Mouse (Mus musculus) T-helper 2 cell (primary cell): ENCODE measurements at regions not wholly inside any gene's neighbourhood (a gene's known extent, or its start where the extent isn't known, plus 50 kb on each side); places are given as distances from the start of the nearest gene placed in this dataset.

Source experiments
- in situ Hi-C: fragments of 300-600 bp; cut with MboI, MseI; formaldehyde crosslinking; loops from one replicate; pipeline ENCODE4 v1.15.1; 2025; ENCODE audit warnings: high pct_unique_total_duplicates

DNA sequence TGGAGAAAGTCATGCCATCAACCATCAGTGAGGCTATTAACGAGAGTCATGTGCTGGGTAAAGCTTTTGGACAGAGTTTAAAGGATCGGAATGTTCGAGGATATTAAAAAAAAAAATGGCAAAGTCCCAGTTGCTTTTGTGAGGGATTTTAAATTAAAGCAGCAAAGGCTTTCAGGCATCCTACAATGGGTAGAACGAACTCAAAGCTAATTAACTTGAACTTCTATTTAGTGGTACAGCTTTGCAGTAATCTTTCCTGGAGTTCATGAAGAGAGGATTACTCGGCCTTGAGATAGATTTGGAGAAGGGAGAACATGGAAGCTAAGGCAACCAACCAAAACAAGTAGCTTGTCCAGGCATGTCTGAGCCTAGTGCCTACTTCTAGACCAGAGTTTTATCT, 676.7 kb upstream of the Adamts5 start:
- in situ Hi-C loops = no loop called here

DNA sequence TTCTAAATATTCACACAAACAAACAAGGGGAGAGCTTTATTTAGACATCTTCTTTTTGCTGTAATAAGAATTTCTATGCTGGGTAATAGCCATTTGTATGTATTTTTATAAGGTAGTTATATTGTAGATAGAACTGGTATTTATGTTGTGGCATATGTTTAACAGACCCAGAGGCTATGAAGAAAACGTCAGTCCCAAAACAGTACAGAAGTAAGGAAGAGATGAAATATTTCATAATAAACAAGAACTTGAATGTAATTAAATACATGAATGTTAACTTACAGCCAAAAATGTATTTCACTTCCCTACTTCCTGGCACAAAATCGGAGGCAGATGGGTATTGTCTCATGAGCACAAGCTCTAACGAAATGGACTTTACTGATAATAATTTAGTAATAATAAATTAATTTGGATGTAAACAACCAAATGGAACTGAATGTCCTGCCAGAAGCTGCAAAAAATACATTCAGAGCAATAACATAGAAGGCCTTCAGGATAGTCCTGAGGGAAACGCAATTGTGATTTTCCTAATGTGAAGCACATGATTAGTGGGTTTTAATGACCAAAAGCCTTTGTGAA, 645.9 kb upstream of the Adamts5 start:
- in situ Hi-C loops = no loop called here

DNA sequence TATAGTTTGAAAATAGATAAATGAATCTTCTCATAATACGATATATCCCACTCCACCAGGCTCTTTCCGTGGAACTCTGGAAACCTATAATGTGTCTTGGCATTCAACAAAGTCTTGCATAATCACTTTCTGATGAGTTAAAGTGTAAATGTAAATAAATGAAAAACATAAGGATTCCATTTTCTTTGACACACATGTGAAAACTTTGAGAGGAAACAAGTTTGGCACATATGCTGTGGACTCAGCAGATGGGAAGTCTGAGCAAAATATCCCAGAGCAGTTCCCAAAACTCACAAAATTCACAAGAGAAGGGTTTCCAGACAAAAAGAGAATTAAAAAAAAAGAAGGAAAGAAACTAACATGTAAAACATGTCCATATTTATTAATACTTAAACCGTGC, 645.3 kb upstream of the Adamts5 start:
- in situ Hi-C loops = no loop called here

DNA sequence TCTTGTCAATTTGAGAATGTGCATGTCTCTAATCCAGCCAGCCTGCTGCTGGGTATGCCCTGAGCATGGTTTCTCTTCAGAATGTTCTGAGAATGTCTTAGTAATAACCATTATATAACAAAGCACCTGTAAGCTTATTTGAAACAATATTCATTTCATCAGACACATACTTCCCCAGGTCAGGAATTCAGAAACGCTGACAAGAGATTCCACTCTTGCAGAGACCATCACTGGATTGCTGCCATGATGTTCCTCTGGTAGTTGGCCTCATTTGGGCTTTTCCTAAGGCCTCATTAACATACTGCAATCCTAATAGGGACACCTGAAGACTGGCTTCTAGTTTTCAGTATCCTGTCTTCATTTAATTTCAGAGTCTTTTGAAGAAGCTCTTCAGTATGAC, 642.5 kb upstream of the Adamts5 start:
- in situ Hi-C loops = no loop called here

DNA sequence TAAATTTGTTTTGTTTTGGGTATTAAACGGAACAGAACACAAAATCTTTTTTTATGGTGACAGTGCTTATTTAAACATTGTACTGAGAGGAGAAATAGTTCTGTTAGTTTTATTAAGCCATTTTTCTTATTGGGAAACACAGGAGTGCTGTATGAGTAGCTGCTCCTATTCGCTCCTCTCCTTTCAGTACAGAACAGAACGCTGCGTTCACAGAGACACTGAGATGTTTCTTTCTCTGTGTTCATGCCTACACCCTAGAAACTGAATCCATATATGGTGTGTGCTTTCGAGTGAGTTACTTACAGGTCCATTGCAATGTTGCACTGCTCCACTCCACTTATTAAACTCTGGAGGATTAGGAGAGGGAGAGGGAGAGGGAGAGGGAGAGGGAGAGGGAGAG, 634.9 kb upstream of the Adamts5 start:
- in situ Hi-C loops = no loop called here

DNA sequence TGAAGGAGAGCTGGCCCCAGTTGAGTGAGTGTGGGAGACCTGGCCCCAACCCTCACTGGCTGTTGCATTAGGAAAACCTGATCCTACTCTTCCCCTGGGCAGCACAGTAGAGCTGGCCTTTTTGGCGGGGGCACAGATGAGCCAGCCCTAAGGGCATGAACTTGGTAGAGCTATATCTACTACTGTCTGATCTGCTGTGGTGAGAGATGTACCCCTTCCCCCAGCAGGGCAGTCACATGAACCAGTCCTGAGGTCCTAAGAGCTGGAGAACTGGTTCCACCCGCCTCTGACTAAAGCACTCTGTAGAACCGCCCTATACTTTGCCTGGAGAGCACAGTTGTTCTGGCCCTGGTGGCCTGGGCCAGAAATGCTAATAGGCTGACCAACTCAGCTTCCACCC, 622.5 kb upstream of the Adamts5 start:
- in situ Hi-C loops = no loop called here

DNA sequence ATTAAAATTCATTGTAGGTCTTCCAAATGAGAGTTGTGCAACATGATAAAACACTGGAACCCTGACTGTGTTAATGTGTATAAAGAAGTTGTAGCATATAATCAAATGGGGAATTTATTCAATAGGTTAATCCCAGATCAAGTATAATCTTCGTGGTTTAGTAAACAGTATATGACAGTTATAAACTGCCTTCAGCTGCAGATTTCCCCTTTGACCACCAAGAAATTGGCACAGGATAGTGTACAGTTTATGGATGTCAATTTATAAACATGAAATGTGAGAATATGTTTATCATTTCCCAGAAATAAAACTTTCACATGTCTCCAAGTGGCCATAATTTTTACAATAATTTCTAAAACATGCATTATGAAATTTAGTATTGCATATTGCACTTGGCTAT, 615.3 kb upstream of the Adamts5 start:
- in situ Hi-C loops = no loop called here

DNA sequence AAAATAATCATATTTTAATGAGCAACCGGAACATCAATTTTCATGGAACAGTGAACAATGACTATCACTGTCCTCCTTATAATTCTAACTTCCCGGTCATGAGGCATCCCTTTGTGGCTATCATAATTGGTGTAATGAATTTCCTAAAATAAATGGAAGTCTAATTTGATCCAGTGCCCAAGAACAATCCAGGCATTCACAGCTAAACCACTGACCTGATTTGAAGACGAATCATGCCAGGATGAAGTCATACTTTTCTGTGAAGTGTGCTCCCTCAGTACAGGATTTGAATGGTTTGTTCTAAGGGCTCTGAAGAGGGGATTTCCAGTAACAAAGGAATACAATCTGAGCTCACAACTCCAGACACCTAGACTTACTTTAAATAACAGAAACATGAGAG, 614.5 kb upstream of the Adamts5 start:
- in situ Hi-C loops = no loop called here

DNA sequence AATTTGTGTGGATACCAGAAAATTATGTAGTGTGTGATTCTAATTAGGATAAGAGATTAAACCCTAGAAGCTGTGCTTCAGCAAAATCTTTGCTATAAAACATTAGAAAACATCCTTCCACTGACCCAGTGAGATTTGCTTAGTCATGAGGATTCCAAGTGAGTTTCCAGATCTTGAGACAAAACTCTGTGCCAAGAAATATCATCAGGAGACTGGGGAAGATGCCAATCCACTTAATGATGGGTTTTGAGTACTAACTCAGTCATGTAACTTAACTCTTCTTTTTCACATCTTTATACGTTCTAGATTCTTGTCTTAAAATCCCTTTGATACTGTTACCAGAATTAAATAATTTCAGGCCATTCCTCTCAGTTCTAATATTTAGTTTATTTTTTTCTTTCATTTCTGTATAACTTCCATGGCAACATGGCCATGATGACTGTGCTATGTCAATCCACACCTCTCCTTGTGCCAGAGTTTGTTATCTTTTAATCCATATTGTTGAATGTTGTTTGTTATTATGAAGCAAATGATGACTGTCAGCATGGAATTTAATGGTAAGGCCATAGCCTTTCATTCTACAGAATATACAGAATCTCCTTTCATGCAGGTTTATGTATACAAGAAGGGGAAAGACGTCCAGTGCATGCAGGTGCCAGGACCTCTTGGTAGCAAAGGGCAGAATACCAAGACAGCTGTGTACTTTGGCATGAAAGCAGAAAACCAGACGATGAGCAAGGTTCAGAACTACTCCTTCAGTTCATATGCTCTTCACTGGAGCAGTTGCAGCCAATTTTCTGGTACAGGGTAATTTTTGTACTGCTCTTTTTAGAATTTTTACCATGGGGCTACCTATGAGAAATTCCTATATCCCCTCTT, 599.7 kb upstream of the Adamts5 start:
- in situ Hi-C loops = no loop called here

DNA sequence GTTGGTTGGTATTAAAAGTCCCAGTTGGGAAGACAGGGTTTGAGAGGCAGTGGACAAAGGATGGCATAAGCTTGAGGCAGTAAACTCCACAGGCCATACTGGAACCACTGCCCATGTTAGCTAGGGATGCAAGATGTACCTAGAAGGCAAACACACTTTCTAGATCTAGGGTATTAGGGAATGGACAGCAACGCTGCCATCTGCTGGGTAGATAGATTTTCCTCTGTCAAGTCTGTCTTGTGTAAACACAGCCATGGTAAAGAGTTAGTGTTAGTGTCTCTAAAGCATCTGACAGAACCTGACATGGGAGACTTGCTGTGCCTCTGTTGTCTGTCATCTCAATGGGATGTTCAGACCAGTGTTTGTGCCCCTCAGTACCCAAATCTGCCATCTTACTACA, 573.5 kb upstream of the Adamts5 start:
- in situ Hi-C loops = no loop called here

DNA sequence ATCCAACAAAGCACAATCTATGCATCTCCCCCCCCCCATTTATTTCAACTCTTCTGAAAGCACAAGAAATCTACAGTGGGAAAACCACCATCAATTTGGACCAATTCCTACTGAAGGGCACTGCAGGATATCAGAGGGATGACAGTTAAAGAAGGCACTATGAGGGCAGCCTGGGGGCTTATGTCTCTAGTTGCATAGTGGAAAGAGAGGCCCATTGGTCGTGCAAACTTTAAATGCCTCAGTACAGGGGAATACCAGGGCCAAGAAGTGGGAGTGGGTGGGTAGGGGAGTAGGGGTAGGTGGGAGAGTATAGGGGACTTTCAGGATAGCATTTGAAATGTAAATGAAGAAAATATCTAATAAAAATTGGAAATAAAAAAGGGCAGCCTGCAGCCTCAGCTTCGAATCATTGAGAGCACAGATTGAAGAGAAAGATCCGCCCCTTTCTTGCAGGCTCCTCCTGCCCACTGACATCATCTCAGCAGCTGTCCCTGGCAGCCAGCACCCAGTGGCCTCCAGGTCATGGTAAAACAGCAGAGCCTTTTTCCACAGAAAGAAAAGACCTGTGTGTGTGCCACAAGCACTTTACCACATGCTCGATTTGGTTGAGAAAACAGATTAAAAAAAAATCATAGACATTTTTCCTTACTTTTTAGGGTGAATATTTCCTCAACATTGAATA, 571.6 kb upstream of the Adamts5 start:
- in situ Hi-C loops = no loop called here

DNA sequence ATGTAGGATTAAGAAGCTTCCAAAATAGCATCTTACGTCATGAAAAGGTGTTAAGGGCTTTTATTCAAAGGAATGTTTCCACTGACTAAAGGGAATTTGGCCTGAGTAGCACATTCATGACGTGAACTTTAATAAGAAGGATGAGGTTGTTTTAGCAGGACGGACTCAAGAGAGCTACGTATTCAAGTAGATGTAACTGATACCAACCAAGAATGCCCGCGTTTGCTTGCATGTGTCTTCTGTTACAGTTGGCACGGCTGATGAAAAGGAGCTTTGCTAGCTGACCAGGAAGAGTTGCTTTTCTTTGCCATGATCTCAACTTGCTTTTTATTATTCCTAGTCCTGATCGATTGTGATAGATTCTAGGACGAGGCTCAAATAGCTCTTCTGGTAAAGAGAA, 559.4 kb upstream of the Adamts5 start:
- in situ Hi-C loops = no loop called here

DNA sequence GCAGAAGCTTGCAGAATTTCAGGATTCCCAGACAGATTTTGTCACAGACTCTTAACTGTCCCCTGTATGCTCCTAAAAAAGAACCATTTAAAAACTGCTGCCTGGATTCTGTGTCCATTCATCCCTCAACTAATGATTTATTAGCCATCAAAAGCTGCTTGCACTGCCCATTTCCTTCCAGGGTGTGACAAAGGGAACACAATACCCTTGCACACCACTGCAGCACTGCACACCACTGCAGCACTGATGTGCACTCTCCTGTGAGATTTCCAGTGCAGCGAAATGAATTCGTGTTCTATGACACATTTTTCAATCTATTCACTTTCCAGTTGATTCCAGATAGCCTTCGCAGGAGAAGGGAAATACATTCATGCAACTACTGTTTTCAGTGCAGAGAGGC, 555.0 kb upstream of the Adamts5 start:
- in situ Hi-C loops = no loop called here

DNA sequence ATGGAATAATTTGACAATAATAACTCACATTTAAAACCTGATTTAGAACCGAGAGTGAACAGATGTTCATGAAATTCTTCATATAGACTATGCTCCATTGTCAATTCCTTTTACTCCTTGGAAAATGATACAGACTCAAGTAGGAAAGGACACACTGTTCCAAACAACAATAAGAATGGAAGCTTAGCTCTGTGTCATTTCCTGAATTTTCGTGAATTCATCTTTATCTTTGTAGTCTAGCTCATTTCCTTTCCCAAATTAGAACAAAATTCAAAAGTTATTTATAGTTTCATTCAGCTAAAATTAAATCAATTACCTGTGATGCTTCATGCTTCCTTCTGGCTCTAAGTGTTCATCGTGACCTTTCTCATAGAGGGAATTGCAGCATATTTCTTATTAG, 553.2 kb upstream of the Adamts5 start:
- in situ Hi-C loops = no loop called here

DNA sequence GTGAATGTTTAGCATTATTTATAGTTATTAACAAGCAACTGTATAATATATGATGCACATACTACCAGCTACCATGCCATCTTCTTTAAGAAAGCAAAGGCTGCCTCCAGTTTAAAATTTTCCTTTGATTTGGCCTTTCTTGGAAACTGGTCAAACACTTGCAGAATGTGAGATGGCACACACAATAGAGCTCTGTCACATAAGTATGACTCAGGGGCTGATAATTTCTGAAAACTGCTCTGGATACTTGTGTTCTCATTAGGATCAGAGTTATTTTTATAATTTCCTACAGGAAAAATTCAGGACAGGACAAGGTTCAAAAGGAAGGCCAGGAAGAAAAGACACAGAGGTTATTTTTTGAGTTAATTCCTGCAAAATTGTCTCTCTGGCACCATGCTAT, 552.4 kb upstream of the Adamts5 start:
- in situ Hi-C loops = no loop called here

DNA sequence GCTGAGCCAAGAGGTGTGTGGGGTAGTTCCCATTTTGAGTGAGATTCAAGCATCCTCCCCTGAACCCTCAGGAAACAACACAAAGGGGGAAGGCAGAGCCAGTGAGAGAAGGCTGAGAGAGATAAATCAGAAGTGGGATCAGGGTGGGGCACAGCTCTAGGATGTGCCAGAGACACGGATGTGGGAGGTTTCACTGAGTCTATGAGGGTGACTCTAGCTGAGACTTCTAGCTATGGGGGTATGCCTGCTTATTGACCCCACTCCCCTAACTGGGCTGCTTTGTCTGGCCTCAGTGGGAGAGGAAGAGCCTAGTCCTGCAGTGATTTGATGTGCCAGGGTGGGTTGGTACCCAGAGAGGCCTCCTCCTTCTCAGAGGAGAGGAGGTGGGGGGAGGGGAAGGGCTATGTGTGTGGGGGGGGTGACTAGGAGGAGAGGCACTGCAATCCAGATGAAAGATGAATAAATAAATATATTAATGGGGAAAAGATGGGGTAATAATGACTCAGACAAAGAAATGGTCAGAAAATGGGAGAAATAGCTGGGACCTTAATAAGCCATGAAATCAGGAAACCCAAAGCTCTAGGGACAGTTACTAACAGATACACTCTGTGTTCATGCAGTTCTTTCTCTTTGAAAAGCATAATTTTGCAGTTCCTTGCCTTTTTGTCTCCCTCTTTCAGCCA, 547.0 kb upstream of the Adamts5 start:
- in situ Hi-C loops = no loop called here

DNA sequence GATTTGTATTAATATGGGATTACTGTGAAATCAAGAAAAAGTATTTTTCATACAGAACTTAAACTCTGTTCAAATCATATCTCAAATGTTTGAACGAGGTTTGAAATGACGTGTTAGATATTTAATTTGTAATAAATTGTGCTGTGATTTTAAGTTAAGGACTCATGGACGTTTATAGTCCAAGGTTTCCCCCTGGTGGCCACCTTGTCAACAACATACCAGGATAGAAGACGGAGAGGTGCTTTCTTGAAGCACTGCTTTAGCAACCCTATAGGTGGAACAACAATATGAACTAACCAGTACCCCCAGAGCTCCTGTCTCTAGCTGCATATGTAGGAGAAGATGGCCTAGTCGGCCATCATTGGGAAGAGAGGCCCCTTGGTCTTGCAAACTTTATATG, 517.8 kb upstream of the Adamts5 start:
- in situ Hi-C loops = loop anchor here (25.0 kb wide), 1 partner anchor 607 kb away; the partner anchor contains the start of gene Adamts1

DNA sequence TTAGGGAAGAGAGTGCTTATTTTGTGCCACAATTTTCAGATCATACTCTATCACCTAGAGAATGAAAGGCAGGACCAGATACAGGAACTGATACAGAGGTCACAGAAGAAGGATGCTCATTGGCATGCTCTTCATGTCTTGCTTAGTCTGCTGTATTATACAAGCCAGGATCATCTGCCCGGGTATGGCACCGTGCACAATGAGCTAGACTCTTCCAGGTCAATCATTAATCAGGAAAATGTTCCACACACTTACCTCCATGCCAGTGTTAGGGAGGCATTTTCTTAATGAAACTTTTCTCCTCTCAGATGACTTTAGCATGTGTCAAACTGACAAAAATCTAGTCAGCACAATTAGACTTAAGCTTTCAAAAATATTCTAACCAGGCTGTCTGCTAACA, 502.7 kb upstream of the Adamts5 start:
- in situ Hi-C loops = loop anchor here (25.0 kb wide), 1 partner anchor 592 kb away; the partner anchor contains the start of gene Adamts1

DNA sequence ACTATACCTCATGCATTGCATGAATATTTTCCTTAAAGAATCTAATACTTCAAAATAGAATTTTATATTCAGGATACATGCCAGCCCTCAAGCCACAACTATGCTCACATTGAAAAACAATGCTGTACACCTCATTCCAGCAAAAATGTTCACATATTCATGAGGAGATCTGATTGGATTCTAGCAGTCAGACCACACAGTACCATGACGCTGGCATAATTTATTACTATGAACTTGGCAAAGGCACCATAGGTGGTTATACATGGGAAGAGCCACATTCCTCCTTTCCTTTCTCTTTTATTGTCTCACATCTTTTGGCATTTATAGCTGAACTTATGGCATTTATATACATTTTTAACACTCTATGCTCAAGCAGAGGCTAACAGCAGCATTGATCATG, 499.8 kb upstream of the Adamts5 start:
- in situ Hi-C loops = loop anchor here (25.0 kb wide), 1 partner anchor 589 kb away; the partner anchor contains the start of gene Adamts1

DNA sequence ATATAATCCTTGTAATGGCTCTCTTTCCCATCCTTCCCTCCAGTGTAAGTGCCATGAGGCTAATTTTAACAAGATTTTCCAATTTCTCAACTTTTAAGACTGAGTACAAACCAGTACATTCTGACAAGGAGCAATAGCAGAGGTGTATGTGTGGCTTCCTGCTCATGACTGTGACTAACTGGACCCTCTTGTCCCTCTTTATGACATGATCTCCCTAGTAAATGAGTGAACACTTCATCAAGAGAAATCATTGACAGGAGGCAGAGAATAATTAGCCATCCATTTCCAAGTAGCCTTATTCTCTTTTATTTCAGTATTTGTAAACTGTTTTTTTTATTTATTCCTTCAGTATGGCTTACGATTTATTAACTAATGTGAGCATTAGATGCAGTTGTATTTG, 497.7 kb upstream of the Adamts5 start:
- in situ Hi-C loops = no loop called here

DNA sequence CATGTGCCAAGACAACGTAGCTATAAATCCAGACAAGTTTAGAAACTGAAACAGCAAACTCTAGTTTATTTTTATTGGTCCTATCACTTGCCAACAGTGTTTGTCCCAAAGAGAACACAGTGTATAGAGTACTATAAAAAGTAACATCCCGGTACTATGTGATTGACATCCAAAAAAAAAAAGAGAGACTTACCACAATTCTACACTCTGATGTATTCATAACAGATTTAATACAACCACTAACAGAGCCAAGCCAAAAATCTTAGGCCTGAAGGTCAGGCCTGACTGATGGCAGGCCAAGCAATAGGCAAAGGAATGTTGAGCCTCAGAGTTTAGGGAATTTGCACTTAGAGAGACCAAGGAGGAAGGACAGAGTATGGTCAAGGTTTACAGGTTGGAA, 495.9 kb upstream of the Adamts5 start:
- in situ Hi-C loops = no loop called here

DNA sequence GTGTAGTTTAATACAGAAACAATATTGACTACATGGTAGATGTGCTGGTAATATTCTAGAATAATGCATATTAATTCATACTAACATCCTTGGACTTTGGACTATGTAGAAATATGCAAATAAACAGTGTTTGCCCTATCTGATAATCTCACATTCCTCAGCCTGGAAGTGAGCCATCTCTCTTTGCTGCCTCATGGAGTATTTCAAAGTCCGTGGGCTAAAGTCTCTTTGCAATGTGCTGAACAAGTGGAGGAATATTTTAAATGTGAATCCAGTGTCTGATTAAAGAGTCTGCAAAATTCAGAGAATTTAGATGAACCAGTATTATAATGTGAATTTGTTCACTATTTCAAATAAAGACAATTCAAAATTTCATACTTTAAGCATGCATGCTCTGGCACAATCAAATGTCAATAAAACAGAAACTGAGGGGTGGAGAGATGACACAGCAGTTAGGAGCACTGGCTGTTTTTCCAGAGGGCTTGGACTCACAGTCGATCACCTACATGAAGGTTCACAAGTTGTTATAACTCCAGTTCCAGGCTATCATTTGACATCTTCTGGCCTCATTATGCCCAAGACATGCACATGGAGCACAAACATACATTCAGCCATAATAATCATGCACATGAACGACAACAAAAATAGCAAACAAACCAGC, 487.6 kb upstream of the Adamts5 start:
- in situ Hi-C loops = no loop called here
